Mouse (Mus musculus) spleen, adult 18-20 months (tissue): Measurements from ENCODE around the gene Cfc1.

Source experiments
- DNase-seq, 2 experiments: peaks; one replicate each; pipeline ENCODE4 v3.0.0; 2022; ENCODE audit warnings: mixed read lengths in 2 of 2

The Cfc1 gene

DNA sequence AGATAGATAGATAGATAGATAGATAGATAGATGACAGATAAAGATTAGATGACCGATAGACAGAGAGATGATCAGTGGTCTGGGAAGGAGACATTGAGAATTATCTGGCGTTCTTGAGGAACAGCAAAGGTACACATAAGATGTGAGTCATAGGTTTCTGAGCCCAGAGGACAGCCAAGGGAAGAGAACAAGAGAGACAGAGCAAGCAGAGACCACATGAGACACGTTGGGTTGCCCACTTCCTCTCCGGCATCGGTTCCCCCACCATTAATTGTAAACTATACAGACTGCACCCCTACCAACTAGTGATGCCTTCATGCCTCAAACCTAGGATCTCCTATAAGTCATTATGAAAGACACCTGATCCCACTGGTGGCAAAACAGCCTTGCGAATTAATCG is 18.8 kb downstream of the Cfc1 start:
- no peak for DNase-seq

DNA sequence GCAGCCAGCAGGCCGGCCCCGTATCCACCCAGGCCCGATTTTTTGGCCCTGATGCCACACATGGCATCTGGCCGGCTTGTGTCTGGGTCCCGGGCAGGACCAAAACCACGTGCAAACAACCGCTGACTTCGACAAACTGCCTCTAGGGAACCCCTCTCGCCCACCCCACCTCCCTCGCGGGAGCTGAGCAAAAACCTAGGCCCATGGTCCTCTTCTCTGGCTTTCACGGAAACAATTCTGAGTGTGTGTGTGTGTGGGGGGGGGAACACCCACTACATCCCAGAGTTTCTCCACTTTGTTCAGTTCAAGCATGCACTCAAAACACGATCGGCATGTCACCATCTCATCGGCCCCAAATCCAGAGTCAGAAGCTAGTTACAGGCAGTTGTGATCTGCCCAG is 25.4 kb downstream of the Cfc1 start, which contains the start of gene Prss40:
Prss40 (minus strand) TSS at position 101 of the 400 bp plus-strand sequence.
- no peak for DNase-seq

DNA sequence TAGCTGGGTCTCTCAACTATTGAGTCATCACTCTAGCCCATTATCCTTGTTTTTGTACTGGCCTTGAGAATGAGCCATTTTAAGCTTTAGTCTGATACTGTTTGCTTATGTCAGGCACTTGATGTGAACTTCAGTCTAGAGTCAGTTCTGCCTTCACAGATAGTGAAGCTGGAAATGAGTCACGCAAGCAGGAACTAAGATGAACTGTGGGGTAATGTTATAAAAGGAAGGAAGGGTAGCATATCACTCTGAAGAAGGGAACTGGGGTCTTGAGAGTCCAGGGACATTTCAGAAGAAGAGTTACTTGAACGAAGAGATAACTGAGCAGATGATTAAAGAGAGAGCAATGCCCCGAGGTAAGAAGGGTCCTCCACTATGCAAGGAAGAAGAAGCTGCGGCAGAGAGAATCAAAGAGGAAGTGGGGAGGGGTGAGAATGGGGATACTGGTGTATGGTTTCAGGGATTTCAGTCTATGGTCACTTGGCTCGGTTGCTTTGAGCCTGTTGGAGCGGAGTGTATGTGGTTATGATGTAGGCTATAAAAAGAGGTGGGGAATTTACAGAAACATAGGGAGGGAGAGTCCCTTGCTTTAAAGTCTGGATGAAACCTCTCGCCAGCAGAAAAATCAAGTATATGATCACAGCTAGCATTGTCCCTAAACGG is 29.1 kb downstream of the Cfc1 start:
- no peak for DNase-seq

DNA sequence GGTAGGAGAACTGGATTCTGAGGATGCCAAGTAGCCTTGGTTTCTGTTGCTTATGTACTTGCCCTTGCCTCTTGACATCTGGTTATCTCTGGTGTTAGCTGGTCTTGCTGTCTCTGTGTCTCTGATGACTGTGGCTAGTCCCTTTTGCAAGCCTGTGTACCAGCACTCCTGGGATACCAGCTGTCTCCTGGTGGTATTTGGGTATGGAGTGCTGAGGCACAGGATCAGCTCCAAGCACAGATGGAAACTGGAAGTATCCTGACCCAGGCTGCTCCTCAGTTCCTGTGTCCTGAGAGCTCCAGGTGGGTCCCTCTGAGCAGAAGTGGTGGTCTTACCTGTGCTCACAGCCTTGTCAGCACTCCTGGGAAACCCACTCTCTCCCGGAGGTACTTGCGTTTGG is 32.7 kb downstream of the Cfc1 start:
- DNase-seq: no peak

- DNase-seq: no peak
Measured at GRCm38 (mm10) chr1:34569876-34570275, 34.4 kb downstream of the Cfc1 start.

GRCm38 (mm10) chr1:34571431-34571830 is 36.0 kb downstream of the Cfc1 start:
- DNase-seq: no peak

GRCm38 (mm10) chr1:34573221-34573620 is 37.8 kb downstream of the Cfc1 start:
- DNase-seq: no peak

GRCm38 (mm10) chr1:34578851-34579781 is 43.7 kb downstream of the Cfc1 start, which contains the start of gene Amer3:
Gene Amer3, plus strand, starts transcription at chr1:34579657.
- DNase-seq: peak in 1 of 2 experiments; percentile 39

- DNase-seq: no peak
Measured at GRCm38 (mm10) chr1:34579782-34580356, 44.4 kb downstream of the Cfc1 start.

- no peak for DNase-seq
Measured at GRCm38 (mm10) chr1:34582218-34582617, 46.8 kb downstream of the Cfc1 start.

DNA sequence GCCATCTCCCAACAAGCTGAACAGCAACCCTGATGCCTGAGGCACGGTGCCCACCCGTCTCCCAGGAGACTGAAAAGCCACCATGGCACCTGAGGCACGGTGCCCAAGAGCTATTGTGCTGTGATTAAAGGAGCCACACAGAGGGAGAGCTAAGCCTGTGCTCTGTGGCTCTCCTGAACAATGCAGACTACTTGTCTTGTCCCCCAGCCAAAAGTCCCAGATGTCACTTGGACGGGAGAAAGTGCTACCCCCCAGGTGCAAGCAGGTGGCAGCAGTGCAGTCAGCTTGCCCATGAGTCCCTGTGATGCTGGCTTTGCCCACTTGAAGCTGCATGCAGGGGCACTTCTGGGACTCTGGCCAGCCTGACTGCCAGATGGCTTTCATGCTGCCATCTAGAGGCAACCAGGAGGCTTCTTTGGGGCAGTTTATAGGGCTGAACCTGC is 48.4 kb downstream of the Cfc1 start:
- no peak for DNase-seq

DNA sequence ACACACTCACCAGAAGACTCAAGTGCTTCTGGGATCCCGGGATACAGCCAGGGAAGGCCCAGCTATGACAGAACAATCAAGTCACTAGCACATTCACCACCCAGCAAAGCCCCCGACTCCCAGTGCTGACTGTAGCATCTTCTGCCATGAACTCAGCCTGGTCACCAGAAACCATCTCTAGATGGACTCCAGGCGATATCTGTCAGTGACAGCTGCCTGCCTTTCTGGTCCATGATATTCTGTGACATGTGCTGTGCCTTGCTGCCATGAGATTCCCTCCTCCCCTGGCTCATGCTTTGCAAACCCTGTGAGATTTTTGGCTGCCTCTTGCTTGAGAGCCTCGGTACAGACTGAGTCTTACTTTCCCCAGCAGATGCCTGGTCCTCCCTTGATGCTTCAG is 49.3 kb downstream of the Cfc1 start:
- no peak for DNase-seq

DNA sequence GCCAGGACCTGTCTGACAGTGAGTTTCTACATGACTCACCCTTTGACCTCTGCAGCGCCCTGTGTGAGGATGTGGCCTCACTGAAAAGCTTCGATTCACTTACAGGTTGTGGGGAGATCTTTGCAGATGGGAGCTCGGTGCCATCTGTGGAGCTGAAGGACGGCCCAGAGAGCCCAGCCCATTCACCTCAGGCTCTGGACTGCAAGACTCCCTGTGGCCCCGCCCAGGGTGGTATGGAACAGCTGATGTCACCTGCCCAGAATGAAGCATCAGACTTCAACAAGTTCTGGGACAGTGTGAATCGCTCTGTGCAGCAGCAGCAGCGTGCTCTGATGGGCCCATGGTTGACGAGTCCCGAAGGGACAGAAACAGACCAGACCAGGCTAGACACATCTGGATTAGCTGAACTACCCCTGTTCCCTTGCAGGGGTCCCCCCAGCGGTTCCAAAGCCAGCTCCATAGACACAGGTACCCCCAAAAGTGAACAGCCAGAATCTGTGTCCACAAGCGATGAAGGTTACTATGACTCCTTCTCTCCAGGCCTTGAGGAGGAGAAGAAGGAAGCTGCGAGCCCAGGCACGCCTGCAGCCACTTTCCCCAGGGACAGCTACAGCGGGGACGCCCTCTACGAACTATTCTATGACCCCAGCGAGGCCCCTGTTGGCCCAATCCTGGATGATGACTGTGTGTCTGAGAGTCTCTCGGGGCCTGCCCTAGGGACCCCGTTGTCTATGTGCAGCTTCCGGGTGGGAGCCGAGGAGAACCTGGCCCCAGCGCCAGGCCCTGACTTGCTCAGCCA is 52.0 kb downstream of the Cfc1 start:
- DNase-seq: no peak
